Mouse (Mus musculus) heart, postnatal 14 days (tissue): ENCODE measurements around the gene Neil1. TPM values are rescaled to one million over a fixed set of nuclear protein-coding genes. Genes with fewer than 3 reads are reported as not detected.

ENCODE experiments used
- DNase-seq, 2 experiments: peaks; one replicate each; pipeline ENCODE4 v3.0.0; 2021 to 2022
- intact Hi-C: fragments of 180-260 bp; cut with DNase I; formaldehyde crosslinking; loops from one replicate; pipeline ENCODE4 v1.15.1; 2025
- total RNA-seq, 2 experiments: library from RNA; stranded (reverse); gene quantifications; 2 replicates each; pipeline ENCODE4 v1.2.3; 2021

Gene Neil1
- total RNA-seq, 2 experiments from 2014 or later = 4.9 to 5.0 TPM

DNA sequence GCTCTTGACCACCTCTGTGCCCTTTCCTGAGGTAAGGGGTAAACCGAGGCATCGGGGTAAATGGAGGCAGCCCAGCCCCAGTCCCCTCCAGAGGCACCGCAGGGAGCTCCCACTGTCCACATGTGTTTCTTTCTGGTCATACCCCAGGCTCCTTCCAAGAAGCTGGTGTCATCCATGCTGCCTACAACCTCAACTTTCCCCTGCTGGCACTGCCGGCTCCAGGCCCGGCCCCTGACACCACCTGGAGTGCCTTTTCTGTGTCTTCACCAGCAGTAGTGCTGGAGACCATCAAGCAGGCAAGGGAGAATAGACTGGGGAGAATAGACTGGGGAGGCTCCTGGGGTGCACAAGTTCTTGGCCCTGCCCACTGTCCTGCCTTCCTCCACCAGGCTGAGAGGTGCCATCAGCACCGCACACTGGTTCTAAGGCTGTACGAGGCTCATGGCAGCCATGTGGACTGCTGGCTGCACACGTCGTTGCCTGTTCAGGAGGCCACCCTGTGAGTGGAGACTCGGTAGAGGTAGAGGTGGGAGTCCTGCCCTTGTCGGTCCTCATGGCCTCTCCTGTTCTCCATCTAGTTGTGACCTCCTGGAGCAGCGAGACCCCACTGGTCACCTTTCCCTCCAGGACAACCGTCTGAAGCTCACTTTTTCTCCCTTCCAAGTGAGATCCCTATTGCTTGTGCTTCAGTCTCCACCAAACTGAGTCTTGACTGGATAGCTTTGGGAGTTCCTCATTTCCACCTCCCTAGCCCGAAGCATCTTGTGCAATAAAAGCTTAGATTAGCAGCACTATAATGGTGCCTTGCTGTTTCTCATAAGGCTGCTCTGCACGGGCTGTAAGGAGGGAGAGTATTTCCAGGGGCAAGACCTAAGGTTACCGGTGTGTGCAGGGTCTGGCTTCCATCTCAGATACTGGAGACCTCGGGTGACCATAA is 6.4 kb downstream of the Neil1 start:
- DNase-seq = no peak
- intact Hi-C loops = no loop called here

DNA sequence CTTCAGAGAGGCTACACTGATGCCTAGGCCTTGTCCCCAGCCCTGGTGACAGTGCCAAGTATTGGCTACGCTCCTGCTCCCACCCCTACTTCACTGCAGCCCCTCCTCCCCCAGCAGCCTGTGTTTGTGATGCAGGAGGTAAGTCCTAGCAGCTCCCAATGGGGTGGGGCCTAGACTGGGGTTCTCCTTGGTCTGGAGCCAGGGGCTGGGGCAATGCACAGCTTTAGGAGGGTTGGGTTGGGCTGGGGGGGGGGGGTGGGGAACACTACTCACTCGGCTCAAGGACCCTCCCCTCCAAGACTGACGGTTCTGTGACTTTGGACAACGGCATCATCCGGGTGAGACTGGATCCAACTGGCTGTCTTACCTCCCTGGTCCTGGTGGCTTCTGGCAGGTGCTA is 8.5 kb downstream of the Neil1 start:
- DNase-seq = no peak
- intact Hi-C loops = no loop called here

DNA sequence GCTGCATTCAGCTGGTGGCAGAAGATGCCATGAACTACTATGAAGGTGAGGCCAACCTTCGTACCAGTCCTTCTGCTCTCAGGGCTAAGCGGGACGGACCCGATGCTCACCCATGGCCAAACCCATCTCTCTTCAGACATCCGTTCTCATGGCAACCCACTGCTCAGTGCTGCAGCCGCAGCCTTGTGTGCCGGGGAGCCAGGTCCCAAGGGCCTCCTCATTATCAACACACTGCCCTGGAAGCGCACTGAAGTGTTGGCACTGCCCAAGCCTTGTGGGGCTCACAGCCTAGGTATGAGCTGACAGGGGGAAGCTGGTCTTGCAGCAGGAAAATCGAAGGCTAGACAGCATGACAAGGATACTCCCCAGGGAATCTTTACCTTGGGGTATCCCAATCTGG is 9.0 kb downstream of the Neil1 start:
- no peak for DNase-seq
- intact Hi-C loops = no loop called here

DNA sequence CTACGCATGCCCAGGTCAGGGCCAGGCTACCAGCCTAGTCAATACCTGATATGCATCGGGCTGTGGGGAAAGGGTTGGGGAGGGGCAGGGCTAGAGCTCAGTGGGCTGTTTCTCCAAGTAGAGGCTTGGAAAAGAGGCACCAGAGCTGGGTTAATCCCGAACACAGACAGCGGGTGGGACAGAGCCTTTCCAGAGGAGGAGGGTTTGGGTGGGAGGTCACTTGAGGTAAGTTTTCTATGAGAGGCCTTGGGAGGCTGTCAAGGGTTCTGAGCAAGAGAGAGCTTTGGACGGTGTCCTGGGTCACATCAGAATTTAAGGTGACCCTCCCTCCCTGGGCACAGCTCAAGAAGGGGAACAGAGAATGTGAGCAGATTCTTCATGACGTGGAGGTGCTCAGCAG is 9.6 kb downstream of the Neil1 start:
- DNase-seq = no peak
- intact Hi-C loops = no loop called here

DNA sequence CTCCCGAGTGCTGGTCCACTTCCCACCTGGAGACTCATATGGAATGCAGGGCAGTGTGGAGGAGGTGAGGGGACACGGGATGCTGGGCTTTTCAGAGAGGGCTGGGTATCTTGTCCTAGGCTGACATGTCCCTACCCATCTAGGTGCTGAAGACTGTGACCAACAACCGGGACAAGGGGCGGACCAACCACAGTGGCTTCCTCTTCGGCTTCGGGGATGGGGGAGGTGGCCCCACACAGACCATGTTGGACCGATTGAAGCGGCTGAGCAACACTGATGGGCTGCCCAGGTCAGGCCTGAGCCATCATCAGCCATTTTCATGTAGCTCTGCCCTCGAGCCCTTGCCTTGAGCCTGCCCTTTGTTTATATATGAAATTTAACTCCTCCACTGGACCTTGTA is 10.3 kb downstream of the Neil1 start:
- intact Hi-C loops = no loop called here
- DNase-seq = no peak

DNA sequence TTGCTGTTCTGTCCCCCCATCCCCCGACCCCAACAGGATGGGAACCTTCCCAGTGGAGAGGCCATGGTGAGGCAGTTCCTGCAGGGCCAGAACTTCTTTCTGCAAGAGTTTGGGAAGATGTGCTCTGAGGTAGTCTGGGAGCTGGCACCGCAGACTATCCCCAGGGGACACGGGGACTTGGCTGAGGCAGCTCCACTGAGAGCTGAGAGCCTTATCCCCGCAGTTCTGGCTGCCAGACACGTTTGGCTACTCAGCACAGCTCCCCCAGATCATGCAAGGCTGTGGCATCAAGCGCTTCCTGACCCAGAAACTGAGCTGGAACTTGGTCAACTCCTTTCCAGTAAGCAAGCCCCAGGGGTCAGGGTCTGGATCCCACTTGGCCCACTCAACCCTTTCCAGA is 10.9 kb downstream of the Neil1 start:
- intact Hi-C loops = no loop called here
- DNase-seq = no peak

DNA sequence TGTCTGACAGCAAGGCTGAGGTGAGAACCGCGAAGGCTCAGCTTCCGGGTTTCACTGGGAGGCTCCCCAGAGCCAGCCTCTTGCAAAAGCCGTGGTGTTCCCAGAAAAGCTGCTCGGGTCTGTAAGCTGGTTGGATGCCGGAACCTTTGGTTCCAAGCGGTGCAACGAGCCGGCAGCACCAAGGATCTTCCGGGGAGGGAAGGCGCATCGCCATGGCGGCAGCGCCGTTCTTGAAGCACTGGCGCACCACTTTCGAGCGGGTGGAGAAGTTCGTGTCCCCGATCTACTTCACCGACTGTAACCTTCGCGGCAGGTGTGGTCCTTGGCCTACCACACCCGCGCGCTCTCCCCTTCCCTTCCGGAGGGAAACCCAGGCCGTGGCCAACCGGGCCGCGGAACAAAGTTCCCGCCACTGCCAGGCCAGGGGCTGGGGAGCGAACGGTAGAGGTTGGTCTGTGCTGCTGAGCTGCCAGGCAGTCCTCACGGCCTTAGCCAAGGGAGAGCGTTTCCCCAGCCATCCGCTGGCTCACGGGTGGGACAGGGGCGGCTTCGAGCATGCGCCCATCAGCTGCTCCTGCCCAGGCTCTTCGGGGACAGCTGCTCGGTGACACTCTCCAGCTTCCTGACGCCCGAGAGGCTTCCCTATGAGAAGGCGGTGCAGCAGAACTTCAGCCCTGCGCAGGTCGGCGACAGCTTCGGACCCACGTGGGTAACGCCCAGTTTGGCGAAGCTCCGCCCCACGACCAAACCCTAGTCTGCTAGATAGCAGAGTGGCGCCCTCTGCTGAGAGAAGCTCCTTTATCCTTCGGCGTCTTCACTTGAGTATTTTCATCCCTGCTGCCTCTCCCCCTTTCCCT is 17.3 kb downstream of the Neil1 start, which contains the start of gene Man2c1:
Gene Man2c1, plus strand, starts transcription at position 114 of the 857 bp plus-strand sequence.
- peak; percentile 89 to 95 for DNase-seq
- intact Hi-C loops = loop anchor here (1.0 to 5.0 kb wide), 5 partner anchors 58 to 239 kb away; partner anchors contain the start of genes Sin3a and Snx33

DNA sequence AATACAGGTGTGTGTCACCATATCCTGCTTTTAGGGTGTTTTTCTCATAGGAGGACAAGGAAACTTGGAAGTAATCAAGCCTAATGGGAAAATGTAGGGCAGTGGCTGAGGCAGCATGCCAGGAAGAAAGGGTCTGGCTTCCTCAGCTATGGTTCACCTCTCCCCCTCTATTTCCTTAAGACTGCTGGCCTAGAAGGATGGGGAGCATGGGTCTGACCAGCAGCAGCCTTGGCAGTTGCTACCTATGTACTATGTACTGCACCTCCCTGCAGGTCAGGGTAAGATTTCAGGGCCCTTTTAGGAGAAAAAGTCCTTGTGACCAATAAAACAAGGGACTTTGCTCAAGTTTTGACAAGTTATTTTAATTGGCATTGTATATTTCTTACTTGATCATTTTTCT is 18.5 kb downstream of the Neil1 start:
- DNase-seq = no peak
- intact Hi-C loops = loop anchor here (1.0 to 5.0 kb wide), 5 partner anchors 57 to 237 kb away; partner anchors contain the start of genes Sin3a and Snx33

DNA sequence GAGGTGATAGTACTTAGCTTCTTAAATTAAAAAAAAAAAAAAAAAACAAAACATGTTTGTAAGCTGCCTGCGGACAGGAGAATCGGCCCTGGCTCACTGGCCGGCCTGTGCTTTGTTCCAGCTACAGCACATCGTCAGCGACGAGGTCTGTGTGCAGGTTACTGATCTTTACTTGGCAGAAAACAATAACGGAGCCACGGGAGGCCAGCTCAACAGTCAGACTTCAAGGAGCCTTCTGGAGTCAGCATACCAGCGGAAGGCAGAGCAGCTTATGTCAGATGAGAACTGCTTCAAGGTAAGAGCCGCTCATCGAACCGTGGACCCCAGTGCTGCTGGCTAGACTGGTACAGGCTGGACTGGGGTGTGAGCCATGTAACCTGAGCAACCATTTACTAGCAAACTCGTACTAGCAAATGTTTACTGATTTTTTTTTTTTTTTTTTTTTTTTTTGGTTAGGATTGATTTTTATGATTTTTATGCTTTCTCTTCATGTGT is 30.8 kb downstream of the Neil1 start:
- no peak for DNase-seq
- intact Hi-C loops = no loop called here

Other genes starting within 250 kb of the Neil1 start
- gene Snx33, start 219.9 kb downstream of the Neil1 start, total RNA-seq = 10 to 100 TPM in 1 of 2 experiments, 1 to 10 TPM in 1; 9.9 to 11.7 TPM
- 10 to 100 TPM; 45.6 to 46.6 TPM for gene Imp3, start 210.8 kb downstream of the Neil1 start, total RNA-seq
- 1 to 10 TPM; 8.9 to 9.9 TPM for gene Snupn, start 197.4 kb downstream of the Neil1 start, total RNA-seq
- gene Ptpn9, start 153.4 kb downstream of the Neil1 start, total RNA-seq = 10 to 100 TPM; 13.5 to 16.3 TPM
- 10 to 100 TPM; 37.7 to 40.7 TPM for gene Sin3a, start 76.3 kb downstream of the Neil1 start, total RNA-seq
- 10 to 100 TPM; 52.2 to 62.1 TPM for gene Man2c1, start 17.6 kb downstream of the Neil1 start, total RNA-seq
- 10 to 100 TPM; 27.3 to 28.9 TPM for gene Commd4, start 10.0 kb upstream of the Neil1 start, total RNA-seq
- not detected for gene Trcg1, start 88.3 kb upstream of the Neil1 start, total RNA-seq
- 10 to 100 TPM; 15.5 to 16.4 TPM for gene 1700017B05Rik, start 114.3 kb upstream of the Neil1 start, total RNA-seq